Mouse (Mus musculus) urinary bladder, postnatal 25 days (tissue): Measurements from ENCODE around the gene Rtf1.

Experiments used
- DNase-seq: peaks from one replicate; pipeline ENCODE4 v3.0.0; 2022; ENCODE audit warnings: low spot score

Gene Rtf1

DNA sequence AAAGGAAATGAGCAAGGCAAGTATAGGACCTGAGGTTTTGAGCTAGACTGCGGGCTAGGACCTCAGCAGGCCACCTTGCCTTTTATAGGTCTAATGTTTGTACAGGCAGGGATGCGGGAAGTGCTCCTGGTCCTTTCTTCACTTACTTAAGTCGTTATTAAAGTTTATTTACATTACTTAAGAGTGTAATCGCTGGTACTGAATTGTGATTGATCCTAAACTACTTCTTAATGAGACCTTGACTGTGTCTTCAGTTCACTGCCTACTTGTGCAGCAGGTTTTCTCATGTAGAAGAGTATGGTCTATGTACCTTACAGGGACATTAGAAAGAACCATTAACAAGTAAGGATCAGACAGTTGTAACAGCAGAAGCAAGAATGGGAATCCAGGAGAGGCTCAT lies 55.9 kb downstream of the Rtf1 start:
- no peak for DNase-seq

DNA sequence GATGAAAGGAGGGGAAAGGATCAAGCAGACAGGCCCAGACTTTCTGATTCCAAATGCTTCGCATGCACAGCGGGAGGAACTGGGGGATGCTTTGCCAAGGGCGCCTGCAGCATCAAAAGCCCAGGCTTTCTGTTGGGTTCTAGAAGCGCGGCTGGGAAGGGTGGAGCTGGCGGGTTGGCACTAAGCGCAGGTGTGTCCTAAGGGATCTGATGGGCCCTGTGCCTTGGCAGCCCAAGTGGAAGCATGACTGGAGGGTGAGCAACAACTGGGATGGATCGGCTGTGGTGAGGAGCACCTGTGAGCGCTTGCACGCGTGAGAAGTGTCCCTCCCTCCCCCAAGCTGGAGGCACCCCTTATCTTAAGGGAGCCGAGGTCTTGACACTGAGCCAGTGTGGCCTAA lies 62.3 kb downstream of the Rtf1 start:
- no peak for DNase-seq

DNA sequence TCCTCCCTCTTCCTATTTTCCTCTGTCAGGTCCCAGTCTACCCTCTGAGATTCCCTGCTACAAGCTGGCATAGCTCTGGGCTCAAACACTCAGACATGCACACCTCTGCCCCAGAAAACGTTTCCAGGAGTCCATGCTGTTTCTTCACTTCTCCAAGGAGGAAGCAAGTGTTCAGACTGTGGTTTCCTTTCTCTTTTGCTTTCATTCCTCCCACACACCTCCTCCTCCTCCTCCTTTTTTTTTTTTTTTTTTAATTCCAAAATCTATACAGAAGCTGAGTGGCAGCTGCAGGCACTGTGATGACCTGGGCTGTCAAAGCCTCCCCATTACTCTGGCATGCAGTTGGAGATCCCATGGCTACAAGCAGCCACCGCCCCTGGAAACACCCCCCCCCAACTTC lies 65.7 kb downstream of the Rtf1 start:
- no peak for DNase-seq

DNA sequence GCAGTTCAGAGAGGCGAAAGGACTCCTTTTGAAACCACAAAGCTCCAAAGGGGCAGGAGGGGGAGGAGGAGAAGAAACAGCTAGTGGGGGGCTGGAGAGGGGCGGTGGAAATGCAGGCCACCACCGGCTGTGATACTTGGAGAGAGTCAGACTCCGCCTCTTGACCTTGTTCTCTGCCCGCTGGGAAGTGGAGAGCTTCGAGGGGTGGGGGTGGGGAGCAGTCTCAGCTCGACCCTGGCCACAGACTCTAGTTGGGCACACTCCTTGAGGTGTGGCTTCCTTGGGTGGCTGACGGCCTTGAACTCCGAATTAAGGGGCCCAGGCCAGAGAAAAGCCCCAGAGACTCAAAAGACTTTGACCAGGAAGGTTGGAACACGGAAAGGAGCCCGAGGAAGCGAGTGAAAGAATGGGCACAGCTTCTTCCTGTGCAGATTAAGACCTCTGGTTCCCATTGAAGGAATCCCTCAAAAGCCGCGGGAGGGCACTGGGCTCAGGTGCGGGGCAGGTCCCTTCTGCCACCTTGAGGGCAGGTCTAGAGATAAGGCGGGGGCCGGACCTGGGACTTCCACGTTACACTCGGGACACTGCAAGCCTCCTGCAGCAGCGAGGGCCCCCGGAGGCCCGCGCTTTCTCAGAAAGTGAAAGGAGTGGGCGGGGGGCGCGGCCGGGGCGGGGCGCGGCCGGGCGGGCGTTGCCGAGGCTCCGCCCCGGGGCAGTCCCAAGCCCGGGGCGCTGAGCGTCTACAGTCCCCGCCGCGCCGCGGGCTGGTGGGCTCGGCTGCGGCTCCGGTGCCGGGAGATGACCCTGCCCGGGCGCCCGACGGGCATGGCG lies 66.9 kb downstream of the Rtf1 start, which contains the start of gene Itpka:
Gene Itpka, plus strand, starts transcription at position 757 of the 831 bp plus-strand sequence.
- DNase-seq = peak; percentile 42

DNA sequence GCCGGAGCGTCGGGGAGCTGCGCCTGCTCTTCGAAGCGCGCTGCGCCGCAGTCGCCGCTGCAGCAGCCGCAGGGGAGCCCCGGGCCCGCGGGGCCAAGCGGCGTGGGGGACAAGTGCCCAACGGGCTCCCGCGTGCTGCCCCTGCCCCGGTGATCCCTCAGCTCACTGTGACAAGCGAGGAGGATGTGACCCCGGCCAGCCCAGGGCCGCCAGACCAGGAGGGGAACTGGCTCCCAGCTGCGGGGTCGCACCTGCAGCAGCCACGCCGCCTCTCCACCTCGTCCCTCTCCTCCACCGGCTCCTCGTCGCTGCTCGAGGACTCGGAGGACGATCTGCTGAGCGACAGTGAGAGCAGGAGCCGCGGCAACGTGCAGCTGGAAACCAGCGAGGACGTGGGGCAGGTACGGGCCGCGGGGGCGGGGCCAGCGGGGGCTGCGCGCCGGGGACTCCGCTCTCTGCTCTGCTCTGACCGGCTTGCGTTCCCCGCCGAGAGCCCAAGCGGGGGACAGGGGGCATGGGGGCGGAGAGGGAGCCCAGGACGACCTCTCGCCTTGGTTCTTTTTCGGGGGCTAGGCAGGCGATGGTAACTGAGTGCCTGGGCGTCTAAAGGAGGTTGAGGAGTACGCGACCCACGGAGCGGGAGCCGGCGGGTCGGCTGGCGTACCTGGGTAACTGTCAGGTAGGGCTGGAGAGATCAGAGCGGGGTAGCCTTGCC lies 67.8 kb downstream of the Rtf1 start:
- DNase-seq = peak; percentile 17

DNA sequence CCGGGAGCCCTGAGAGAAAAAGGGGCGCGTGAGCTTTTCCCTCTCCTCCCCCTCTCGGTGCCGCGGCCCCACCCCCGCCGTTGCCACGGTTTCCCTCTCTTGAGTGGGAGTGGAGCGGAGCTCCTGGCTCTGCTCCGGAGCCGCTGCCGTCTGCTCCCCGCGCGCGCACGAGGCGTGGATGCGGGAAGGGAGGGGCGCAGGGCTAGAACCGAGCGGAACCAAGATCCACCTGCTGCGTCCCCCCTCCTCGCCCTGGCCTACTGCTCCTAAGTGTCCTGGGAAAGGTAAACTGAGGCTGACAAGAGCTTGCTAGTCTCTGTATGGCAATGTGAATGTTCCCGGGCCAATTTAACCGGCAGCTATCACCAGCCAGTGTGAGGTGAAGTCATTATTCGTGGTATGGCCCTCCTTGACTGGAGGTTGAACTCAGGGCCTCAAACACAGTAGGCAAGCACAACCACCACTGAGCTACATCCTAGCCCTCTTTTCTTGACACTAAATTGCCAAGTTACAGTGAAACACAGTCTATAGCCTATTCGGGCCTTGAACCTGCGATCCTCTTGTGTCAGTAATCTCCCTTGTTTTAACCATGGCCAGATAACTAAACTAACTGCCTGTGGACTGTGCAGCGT lies 68.4 kb downstream of the Rtf1 start:
- DNase-seq = no peak

DNA sequence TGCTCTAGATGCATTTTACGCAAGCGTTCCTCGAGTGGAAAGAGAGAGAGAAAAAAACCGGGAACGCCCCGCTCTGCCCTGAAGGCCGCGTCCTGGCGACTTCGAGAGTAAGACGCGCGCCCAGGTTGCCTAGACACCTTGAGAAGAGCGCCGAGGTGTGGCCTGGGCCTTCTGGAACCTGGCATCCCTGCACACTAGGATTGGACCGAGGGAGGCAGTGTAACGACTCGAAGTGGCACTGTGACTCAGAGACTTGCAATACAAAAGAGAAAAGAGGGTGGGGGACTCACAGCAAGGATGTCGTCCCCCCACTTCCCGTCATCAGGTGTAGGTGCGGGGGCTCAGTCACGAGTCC lies 68.9 kb downstream of the Rtf1 start:
- DNase-seq = no peak

DNA sequence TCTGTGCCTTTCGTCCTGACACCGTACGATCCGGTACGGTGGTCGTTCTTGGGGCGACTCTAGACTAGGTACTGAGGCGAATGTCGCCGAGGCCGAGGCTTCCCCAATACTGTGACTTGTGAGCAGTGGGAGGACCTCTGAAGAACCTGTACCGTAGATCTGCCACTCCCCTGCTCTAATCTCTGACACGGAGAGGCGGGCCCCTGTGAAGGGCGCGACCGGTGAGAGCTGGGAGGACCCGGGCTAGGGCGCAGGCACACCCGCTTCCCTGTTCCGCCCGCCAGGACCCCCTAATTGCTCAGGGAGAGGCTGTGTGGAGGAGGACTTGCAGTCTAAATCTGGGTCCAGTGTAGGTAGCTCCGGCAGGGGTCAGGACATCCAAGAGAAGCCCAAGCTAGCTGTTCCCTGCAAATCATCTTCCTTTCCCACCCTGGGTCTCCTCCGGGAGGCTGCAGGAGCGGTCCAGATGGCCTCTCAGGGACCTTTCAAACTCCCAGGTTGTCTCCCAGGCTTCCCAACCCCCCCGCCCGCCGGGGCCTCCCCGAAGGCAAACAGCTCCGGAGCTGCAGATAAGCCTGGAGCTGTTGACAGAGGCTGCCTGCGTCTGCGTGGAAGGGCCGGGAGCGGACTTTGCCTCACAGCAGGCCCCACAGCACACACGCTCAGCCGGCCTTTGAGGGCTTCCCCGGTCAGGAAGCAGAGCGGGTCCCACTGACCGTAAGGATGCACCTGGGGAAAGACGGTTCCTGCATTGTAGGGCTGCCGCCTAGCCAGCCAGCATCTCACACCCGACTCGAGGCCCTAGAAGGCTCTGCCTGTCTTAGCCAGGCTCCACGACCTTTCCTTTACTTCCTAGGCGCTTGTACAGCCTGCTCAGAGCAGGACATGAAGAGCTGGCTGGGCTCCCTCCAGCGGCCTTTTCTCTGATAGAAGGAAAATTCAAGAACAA lies 69.6 kb downstream of the Rtf1 start:
- DNase-seq = peak; percentile 28

DNA sequence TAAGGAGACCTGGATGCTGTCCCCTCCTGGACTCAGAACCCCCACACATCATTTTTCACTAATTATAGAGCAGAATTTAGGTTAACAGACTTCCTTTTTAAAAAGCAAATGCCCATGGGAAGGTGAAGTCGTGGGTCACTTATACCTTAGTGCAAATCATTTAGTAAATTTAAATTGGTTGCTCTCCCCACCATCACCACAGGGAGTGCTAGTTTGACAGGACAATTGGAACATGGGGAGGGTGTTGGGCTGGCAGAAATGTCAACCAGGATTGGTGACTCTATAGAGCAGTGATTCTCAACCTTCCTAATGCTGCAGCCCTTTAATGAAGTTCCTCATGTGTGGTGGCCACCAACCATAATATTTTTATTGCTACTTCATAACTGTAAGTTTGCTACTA lies 70.4 kb downstream of the Rtf1 start:
- no peak for DNase-seq

DNA sequence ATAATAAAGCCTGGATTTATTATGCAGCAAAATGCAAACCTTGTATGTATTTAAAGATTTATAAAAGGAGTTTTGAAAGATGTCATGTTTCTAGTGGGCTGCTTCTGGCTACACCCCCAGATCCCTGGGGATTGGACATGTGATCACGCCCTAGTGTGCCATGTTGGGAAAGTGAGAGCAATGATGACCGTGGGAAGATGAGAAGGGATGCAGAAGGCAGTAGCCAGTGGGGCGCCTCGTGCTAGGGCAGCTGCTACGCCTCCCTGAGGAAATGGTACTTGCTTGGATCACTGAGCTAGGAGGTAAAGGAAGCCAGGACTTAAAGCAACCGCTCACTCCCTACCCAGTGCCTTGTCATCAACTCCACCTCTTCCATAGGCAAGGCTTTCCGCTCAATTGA lies 72.7 kb downstream of the Rtf1 start:
- no peak for DNase-seq

DNA sequence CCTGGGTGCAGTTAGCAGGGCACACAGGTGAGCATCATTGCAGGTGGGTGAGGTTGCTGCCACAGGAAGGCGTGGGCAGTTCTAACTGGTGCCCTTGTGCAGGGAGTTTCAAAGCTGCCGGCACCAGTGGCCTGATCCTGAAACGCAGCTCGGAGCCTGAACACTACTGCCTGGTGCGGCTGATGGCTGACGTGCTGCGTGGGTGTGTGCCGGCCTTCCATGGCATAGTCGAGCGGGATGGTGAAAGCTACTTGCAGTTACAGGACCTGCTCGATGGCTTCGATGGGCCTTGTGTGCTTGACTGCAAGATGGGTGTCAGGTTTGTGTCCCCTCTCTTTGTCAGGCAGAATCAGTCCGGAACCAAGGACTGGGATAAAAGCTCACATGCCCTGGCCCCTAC lies 74.4 kb downstream of the Rtf1 start:
- no peak for DNase-seq

DNA sequence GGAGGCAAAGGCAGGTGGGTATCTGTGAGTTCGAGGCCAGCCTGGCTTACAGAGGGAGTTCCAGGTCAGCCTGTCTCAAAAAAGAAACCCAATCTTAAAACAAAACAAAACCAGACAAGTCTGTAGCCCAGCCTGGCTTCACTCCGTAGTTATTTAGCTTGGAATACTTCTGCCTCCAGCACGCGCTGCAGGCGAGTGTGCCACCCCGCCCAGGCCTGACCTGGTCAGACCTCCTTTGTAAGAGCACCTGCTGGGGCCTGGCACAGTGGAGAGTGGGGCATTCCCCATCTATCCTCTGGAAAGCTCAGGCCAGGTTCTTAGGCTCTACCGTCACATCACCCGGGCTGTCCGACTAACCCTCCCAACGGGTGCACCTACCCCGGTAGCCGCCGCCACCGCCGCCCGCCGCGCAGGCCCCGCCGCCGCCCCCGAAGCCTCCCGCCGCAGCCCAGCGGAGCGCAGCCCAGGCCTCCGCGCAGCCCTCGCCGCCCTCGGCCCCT lies 82.8 kb downstream of the Rtf1 start:
- DNase-seq = no peak

DNA sequence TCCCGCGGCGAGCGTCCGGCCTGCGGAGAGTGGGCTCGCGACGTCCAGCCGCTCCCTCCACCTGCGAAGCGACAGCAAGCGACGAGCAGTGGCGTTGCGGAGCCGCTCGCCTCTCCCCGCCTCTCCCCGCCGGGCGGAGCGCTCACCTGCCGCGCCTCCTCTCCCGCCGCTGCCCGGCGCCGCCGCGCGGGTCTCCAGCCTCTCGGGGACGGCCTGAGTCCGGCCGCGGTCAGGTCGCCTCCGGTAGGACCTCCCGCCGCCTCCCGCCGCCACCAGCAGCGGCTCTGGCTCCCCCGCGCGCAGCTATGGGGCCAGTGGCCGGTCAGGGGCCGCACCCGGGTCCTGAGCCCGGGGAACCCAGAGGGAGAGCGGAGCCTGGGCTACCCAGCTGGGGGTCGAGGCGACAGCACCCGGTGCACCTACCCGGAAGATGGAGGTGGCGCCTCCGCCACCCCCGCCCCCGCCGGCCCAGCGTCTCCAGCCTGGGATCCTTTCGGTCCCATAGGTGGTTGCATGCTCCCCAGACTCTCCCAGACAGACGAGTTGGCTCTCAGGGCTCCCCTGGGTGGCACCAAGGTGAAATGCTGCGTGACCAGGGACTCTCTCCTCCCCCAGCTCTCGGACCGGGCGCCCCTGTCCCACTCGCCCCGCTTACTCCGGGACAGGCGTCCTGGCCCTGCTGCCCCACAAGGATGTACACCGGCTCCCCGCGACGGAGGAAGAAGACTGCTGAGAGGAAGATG lies 83.4 kb downstream of the Rtf1 start:
- peak; percentile 11 for DNase-seq

DNA sequence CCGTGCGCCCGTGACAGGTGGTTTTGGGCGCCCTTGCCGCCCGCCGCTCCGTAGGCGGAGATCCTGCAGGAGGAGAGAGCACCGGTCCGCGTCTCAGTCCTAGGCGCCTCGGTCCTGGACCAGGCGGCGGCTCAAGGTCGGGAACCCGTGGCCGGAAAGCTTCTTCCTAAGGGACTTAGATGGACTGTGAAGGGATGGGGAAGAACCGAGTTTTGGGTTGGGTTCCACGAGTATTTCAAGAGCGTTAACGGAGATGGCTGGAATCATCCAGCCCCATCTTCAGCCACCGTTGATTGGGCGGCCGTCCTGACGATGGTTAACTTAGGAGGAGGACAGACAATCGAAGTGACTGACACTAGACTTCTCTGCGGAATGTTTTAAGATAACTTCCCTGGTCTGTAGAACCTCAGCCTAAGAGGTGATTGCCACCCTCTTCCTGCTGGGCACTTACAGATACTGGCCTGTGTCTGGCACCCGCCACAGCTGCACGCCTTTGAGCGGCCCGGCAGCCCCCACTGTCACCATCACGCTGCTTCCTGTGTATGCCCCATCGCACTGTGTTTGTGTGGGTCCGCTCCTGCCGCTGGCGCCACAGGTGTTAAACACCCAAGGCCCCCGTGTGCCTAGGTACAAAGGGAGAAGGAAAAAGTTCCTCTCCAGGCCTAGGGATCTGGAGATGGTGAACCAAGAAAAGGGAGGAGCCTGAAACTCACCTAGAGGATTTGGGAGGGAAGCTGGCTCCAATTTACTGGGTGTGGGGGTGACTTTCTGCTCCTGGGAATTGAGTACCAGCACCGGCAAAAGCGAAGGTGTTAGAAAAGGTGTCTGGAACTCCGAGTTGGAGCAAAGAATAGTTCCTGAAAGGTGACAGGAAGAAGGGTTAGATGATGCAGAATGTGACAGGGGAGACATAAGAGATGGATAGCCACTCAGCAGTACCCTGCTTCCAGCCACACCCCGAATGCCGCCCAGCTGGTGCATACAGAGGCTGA lies 84.3 kb downstream of the Rtf1 start:
- DNase-seq = no peak

DNA sequence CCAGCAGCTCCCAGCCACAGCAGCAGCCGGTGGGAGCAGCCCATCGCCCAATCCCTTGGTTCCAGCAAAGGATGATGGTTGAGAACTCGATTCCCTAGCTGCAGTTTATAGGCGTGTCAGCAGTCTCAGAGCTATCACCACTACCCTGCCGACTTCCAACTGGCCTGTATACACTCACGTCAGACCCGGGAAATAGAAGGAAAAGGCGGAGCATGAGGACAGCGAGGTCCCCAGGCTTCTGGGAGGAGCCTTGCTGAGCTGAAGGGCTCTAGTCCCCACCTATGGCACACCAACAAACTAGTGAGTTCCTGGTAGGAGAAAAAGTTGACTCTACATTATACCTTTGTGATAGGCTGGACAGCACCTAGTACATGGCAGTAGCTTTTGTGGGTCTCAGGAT lies 85.4 kb downstream of the Rtf1 start, which contains the start of gene Ltk:
Gene Ltk, minus strand, starts transcription at position 181 of the 400 bp plus-strand sequence.
- no peak for DNase-seq

DNA sequence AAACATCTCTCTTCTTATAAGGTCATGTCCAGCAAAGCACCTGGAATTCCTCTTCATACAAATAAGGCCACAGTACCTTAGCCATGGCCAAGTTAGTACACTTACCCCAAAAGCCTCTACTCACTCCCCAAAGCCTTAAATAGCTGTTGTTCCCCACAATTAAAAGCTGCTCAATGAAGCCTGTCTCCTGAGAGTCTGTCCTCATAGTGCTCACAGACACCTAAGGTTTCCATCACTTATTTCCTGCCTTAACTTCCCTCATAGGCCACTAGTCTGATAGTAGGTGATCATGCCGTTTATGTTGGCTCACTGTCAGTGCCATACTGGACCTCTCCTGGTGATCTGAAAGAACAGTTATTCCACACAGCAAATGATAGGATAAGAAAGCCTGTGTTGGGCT lies 87.4 kb downstream of the Rtf1 start:
- DNase-seq = no peak

DNA sequence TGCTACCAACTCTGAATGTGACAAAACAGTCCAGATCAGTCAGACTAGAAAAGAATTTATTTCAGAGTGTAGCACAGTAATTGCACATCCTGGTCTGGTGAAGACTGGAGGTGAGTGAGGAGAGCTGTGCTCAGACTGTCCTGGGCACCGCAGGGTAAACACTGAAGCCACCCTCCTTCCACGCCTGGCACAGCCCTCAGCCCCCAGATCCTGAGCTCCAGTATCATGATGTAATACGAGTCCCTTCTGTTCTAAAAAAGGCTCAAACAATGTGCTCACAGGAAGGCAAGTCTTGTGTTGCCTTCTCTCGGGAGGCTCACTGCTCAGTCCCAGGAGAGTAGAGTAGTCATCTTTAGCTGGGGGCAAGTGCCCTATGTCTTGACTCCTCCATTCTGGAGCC lies 89.1 kb downstream of the Rtf1 start:
- no peak for DNase-seq

DNA sequence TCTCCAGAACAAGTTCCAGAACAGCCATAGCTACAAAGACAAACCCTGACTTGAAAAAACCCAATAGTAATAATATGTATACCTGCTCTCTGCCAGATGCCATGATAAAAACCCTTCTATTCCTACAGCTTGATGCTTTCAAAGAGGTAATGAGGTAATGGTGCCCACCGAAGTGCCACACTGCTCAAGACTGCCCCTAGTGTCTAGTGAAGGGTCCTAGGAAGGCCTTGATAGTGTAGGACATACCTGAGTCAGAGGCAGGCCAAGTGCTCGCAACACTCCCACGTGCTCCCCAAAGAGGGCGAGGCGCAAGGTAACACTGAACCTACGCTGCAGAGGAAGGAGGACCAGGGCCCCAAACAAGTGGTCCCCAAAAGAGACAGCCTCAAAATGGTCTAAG lies 92.4 kb downstream of the Rtf1 start:
- DNase-seq = no peak
